Mouse (Mus musculus): Measurements from ENCODE around the gene Ube2o. TPM values are rescaled to one million over a fixed set of nuclear protein-coding genes. Genes with fewer than 3 reads are reported as not detected.

Ube2o gene
- polyA plus RNA-seq, 1 experiment, result 29.8 TPM

DNA sequence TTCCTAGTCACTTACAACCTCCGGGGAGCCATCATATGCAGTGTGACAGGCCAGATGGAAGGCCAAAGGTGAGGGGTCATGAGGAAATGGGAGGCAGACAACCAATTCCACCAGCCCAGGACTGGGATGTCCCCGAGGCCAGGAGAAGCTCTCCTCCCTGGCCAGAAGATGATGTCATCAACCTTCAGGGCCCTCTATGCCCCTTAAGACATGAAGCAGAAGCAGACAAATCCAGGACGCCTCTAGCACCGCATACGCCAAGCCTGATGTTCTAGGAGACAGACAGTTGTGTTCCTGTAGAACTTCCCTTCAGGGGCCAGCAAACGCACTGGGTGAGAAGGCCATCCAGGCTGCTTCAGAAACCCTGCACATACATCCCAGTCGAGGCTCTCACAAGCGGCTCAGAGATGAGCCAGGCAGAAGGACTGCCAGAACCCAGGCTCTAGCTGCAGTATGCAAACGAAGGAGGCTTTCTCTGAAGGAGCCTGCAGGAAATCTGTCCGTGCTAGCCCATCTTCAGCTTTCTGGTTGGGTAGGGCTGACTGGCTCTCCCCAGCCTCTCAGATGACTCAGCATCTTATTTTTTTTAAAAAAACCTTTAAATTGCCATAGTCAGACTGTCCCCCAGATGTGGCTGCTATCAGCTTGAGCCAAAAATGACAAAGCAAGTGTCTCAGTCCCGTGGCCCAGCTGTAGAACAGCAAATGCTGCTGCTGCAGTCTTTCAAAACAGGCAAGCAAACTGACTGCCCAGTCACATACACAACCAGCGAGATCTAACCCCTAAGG is 8.3 kb downstream of the Ube2o start:
- H3K27ac ChIP-seq (ENCODE audit: insufficient read depth, low read length), result peak overlapping the region; percentile 56
- TF ChIP-seq CTCF (IDR thresholded peaks at IDR 0.05; ENCODE audit: borderline replicate concordance, insufficient read depth, low read length) (no peak), POLR2A (IDR thresholded peaks at IDR 0.05; ENCODE audit: low read depth, low read length) (no peak)
- peaks cover 22% of the 10 kb centered on the region for H3K4me1 ChIP-seq (ENCODE audit: control insufficient read depth, insufficient read depth, low read length)
- H3K4me3 ChIP-seq (ENCODE audit: insufficient read depth, low read length), result no peak overlapping the region

DNA sequence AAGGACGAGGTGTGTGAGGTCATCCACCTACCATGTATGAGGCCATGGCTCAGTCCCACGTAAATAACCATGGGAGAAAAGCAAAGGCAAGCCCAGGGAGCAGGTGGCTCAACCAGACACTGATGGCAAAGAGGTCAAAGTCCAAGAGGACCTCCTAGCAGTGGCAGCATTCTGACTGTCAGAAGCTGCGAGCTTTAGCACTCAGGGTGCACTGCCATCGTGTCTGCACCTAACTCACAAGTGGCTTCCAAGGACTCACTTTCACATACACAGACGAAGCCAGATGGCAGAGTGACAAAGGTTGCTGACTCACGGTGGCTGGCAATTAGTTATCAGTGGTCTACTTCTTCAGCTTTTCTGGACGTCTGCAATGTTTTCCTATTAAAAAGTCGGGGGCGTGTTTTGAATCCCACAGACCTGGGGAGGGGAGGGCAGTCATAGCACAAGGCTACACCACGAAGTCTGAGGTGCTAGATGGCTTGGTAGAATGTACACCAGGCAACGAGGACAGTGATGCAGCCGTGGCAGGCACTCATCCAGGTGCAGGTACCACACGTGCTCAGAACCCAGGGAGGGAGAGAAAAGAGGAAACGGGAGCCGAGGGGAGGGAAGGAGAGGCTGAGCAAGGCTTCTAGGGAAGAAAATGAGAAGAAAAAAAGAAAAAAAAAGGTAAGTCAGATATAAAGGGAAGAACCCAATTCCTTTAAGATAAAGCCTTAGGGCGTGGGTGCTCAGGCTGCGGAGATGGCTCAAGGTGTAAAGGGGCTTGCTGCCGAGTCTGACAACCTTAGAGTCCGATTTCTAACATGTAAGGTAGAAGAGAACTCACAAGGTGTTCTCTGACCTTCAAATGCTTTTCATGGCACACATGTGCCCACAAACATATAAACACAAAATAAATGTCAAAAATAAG is 9.2 kb downstream of the Ube2o start:
- H3K4me1 ChIP-seq (ENCODE audit: control insufficient read depth, insufficient read depth, low read length), result peaks cover 22% of the 10 kb centered on the region
- TF ChIP-seq CTCF (IDR thresholded peaks at IDR 0.05; ENCODE audit: borderline replicate concordance, insufficient read depth, low read length) (no peak), POLR2A (IDR thresholded peaks at IDR 0.05; ENCODE audit: low read depth, low read length) (no peak)
- H3K27ac ChIP-seq (ENCODE audit: insufficient read depth, low read length), result no peak overlapping the region
- H3K4me3 ChIP-seq (ENCODE audit: insufficient read depth, low read length), result no peak overlapping the region

DNA sequence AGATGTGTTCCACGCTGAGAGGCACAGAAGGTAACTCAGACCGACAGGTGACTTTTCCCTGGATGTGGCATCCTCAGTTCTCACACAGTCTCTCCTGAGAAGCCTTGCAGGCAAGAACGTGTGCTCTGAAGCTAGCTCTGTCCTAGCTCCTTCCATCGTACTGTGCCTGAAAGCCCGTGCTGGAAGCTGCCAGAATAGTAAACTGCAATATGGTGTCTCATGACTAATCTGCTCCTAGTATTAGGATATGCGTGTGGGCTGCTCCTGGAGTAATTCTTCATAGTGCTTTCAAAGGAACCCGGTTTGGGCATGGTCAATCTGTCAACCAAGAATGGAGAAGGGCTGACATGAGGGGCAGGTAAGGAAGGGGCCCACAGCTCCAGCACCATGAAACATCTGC is 10.4 kb downstream of the Ube2o start:
- peaks cover 22% of the 10 kb centered on the region for H3K4me1 ChIP-seq (ENCODE audit: control insufficient read depth, insufficient read depth, low read length)
- no peak overlapping the region for H3K4me3 ChIP-seq (ENCODE audit: insufficient read depth, low read length)
- no peak overlapping the region for H3K27ac ChIP-seq (ENCODE audit: insufficient read depth, low read length)
- TF ChIP-seq CTCF (IDR thresholded peaks at IDR 0.05; ENCODE audit: borderline replicate concordance, insufficient read depth, low read length), result no peak
- no peak for TF ChIP-seq POLR2A (IDR thresholded peaks at IDR 0.05; ENCODE audit: low read depth, low read length)

DNA sequence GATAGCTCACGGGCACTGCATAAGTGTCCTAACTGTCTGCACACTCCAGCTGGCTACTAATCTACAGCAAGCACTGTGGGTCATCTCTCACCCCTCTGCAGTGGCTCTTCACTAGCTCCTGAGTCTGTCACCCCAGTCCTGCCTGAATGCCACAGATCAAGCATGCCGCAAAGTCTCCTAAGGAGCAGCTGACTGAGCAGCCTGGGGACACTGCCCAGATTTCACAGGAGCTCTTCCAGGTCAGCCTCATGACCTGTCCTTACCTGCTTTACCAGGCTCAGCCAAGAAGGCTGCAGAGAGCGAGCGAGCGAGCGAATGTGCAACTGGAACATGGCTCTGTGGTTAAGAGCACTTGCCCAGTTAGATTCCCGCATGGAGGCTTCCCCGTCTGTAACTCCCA is 13.7 kb downstream of the Ube2o start:
- Histone ChIP-seq H3K27ac (ENCODE audit: insufficient read depth, low read length) (no peak overlapping the region), H3K4me1 (ENCODE audit: control insufficient read depth, insufficient read depth, low read length) (peaks cover 8% of the 10 kb centered on the region; the same call in 1 of the 2 replicates), H3K4me3 (ENCODE audit: insufficient read depth, low read length) (no peak overlapping the region)
- no peak for TF ChIP-seq CTCF (IDR thresholded peaks at IDR 0.05; ENCODE audit: borderline replicate concordance, insufficient read depth, low read length)
- no peak for TF ChIP-seq POLR2A (IDR thresholded peaks at IDR 0.05; ENCODE audit: low read depth, low read length)

DNA sequence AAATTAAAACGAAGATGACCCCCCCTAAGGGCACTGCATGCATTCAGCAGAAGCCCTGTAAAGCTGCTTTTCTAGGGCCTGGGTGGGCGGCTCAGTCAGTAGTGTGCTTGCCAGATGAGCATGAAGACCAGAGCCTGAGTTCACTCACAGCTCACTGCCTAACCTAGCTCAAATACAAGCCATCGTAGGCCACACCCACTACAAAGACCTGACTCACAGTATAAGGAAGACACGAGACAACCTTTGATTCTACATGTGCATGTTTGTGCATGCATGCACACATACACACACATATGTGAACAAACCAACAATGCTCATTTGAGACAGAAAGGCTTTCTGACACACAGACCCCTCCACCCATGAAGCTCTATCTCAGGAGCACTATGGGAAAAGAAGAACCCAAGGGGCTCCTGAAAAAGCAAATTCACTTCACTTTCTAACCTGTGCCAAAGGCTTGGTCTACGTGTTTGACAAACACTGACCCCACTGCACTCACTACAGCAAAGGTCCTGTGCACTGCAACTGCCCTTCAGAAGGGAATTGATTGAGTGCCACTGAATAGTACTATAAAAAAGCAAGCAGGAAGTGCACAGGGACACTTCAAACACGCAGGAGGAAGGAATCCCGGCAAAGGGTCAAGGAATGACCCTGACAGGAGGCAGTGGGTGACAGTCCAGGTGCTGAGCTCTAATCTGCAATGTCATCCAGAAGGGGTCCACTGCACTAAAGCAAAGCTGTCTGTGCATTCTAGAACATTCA is 15.8 kb downstream of the Ube2o start:
- no peak for TF ChIP-seq CTCF (IDR thresholded peaks at IDR 0.05; ENCODE audit: borderline replicate concordance, insufficient read depth, low read length)
- no peak for TF ChIP-seq POLR2A (IDR thresholded peaks at IDR 0.05; ENCODE audit: low read depth, low read length)
- Histone ChIP-seq H3K27ac (ENCODE audit: insufficient read depth, low read length) (no peak overlapping the region), H3K4me3 (ENCODE audit: insufficient read depth, low read length) (no peak overlapping the region), H3K4me1 (ENCODE audit: control insufficient read depth, insufficient read depth, low read length) (no peaks in the 10 kb centered on the region)

DNA sequence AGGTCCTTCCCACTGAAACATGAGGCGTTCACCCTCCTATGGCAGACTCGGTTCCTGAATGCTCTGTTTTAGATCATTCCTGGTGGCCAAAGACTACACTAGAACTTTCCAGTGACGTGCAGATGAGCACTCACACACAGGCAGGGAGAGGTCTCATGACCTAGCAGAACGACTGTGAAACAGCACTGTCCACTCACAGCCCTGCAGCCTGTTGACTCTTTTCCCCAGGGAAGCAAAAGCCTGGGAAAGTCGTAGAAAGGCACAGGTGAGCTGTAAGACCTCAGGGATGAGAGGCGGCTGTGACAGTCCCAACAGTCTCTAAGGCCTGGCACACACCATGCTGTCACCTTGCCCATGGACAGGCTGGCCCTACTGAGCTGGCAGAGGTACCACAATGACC is 24.9 kb downstream of the Ube2o start:
- Histone ChIP-seq H3K27ac (ENCODE audit: insufficient read depth, low read length) (no peak overlapping the region), H3K4me1 (ENCODE audit: control insufficient read depth, insufficient read depth, low read length) (no peaks in the 10 kb centered on the region)

DNA sequence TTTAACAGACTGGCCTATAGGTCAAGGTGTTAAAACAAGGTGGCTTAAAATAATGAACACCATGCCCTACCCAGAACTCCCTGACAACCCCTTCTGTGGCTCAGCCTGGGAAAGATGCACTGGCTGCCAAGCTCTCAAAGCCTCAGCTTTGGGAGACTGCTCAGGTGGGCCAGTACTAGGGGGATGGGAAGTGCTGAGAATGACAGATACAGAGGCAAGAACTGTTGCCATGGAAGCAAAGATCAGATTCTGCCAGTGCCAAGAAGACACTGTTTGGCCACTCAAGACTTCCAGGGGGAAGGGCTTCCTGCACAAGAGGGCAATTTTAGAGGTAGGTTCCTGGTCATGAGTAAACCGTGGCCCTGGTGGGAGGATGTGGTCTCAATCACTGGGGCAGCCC is 25.7 kb downstream of the Ube2o start:
- H3K27ac ChIP-seq (ENCODE audit: insufficient read depth, low read length), result no peak overlapping the region
- H3K4me3 ChIP-seq (ENCODE audit: insufficient read depth, low read length), result no peak overlapping the region
- no peaks in the 10 kb centered on the region for H3K4me1 ChIP-seq (ENCODE audit: control insufficient read depth, insufficient read depth, low read length)
- TF ChIP-seq CTCF (IDR thresholded peaks at IDR 0.05; ENCODE audit: borderline replicate concordance, insufficient read depth, low read length), result no peak
- TF ChIP-seq POLR2A (IDR thresholded peaks at IDR 0.05; ENCODE audit: low read depth, low read length), result no peak

More for the DNA sequence above, 24.9 kb downstream of the Ube2o start:
- no peak overlapping the region for H3K4me3 ChIP-seq (ENCODE audit: insufficient read depth, low read length)
- TF ChIP-seq POLR2A (IDR thresholded peaks at IDR 0.05; ENCODE audit: low read depth, low read length), result no peak

DNA sequence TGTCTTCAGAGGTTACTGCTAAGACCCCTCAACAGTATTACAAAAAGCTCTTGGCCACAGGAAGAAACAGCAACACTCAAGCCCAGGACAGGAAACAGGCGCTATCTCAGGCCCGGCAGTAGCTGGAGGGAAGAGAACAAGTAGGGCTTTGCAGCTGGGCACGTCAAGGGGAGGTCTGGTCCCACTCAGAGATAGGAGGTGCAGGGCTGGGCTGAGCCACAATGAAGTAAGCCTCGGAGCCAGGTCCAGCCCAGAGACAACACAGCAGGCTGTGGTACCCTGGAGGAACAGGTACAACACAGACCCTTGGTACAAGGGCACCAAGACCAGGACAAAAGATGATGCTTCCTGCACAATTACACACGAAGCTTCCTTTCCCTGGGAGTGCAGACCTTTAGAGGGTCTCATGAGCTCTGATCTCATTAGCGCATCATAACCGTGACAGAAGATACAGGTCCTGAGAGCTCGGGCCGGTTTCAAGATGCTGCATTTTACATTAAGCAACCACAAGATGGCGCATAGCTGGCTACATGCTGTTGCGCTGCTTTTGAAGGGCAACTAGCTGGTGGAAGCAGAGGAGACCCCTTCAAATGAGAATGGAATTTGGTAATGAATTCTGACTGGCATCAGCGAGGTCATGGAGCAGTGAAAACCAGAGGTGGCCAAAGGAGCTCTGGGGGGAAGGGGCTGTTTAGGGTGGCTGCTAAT is 26.9 kb downstream of the Ube2o start:
- H3K4me3 ChIP-seq (ENCODE audit: insufficient read depth, low read length), result no peak overlapping the region
- no peaks in the 10 kb centered on the region for H3K4me1 ChIP-seq (ENCODE audit: control insufficient read depth, insufficient read depth, low read length)
- TF ChIP-seq POLR2A (IDR thresholded peaks at IDR 0.05; ENCODE audit: low read depth, low read length) (no peak), CTCF (IDR thresholded peaks at IDR 0.05; ENCODE audit: borderline replicate concordance, insufficient read depth, low read length) (peak; percentile 69; the same call in 1 of the 2 replicates)
- no peak overlapping the region for H3K27ac ChIP-seq (ENCODE audit: insufficient read depth, low read length)

DNA sequence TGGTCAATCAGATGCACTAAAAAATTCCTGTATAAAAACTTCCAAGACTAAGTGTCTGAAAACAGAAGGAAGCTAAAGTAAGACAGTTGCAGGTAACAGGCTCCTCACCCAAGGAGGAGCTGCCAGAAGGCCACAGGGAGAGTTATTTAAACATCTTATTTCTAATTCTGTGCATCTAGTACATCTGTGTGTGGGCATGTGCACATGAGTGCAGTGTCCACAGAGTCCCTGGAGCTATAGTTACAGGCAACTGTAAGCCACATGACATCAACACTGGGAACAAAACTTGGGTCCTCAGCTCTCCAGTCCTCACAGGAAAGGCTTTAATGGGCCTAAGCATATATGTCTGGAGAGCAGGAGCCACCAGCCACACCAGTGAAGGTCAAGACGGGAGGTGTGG is 29.1 kb downstream of the Ube2o start:
- TF ChIP-seq CTCF (IDR thresholded peaks at IDR 0.05; ENCODE audit: borderline replicate concordance, insufficient read depth, low read length), result no peak
- no peak for TF ChIP-seq POLR2A (IDR thresholded peaks at IDR 0.05; ENCODE audit: low read depth, low read length)
- no peak overlapping the region for H3K27ac ChIP-seq (ENCODE audit: insufficient read depth, low read length)
- no peak overlapping the region for H3K4me3 ChIP-seq (ENCODE audit: insufficient read depth, low read length)
- no peaks in the 10 kb centered on the region for H3K4me1 ChIP-seq (ENCODE audit: control insufficient read depth, insufficient read depth, low read length)

Measured in embryonic fibroblast, embryonic 13.5 days (primary cell).